Mouse (Mus musculus): Measurements from ENCODE around the gene Wt1. TPM values are rescaled to one million over a fixed set of nuclear protein-coding genes. Genes with fewer than 3 reads are reported as not detected.
A peak's percentile ranks its signal among the peaks of the same experiment; 100 is the strongest.

The Wt1 gene
- polyA plus RNA-seq, 1 experiment from 2014 or later = 124 TPM

GRCm38 (mm10) chr2:105206563-105207174 is 80.3 kb downstream of the Wt1 start:
- Histone ChIP-seq H3K9me3 (ENCODE audit: low read length) (no peaks in the 10 kb centered on the region), H3K27ac (ENCODE audit: low read length) (peak overlapping the region; percentile 63; the same call in 1 of the 2 replicates), H3K4me1 (ENCODE audit: insufficient read depth, low read length) (peaks cover 14% of the 10 kb centered on the region), H3K9ac (replicated peaks; ENCODE audit: low read length) (no peak overlapping the region), H3K4me2 (replicated peaks; ENCODE audit: low read depth, low read length) (no peak overlapping the region), H3K27me3 (ENCODE audit: insufficient read depth, low read length) (no peaks in the 10 kb centered on the region), H3K4me3 (ENCODE audit: low read length) (no peak overlapping the region), H3K36me3 (ENCODE audit: insufficient read depth, low read length) (no peaks in the 10 kb centered on the region)
- ATAC-seq (ENCODE audit: low FRiP score, low TSS enrichment) = peak; percentile 92
- WGBS = 13% methylated on average over 9 of the region's 9 CpGs

DNA sequence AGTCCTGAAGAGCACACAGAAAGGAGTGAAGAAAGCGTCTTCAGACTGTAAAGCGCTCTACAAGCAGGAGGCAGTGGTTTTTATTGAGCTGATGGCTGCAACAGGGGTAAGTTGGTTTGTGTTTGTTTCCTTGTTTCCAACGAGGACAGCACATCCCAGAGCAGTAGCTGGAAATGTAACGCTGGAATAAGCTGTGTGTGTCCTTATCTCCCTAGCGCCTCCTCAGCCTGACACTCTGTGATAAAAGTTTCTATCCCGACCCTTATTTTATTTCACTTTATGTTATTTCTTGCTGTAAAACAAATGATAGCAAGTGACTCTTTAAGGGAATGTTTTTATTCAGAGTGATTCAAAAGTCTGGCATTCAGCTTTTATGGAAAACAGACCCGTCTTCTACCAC is 86.5 kb downstream of the Wt1 start:
- Histone ChIP-seq H3K27me3 (ENCODE audit: insufficient read depth, low read length) (no peaks in the 10 kb centered on the region), H3K4me3 (ENCODE audit: low read length) (no peak overlapping the region), H3K4me2 (replicated peaks; ENCODE audit: low read depth, low read length) (no peak overlapping the region), H3K27ac (ENCODE audit: low read length) (no peak overlapping the region), H3K4me1 (ENCODE audit: insufficient read depth, low read length) (peaks cover 11% of the 10 kb centered on the region), H3K9me3 (ENCODE audit: low read length) (no peaks in the 10 kb centered on the region), H3K36me3 (ENCODE audit: insufficient read depth, low read length) (no peaks in the 10 kb centered on the region), H3K9ac (replicated peaks; ENCODE audit: low read length) (no peak overlapping the region)
- WGBS = 65% methylated on average over 7 of the region's 7 CpGs
- no peak for ATAC-seq (ENCODE audit: low FRiP score, low TSS enrichment)

DNA sequence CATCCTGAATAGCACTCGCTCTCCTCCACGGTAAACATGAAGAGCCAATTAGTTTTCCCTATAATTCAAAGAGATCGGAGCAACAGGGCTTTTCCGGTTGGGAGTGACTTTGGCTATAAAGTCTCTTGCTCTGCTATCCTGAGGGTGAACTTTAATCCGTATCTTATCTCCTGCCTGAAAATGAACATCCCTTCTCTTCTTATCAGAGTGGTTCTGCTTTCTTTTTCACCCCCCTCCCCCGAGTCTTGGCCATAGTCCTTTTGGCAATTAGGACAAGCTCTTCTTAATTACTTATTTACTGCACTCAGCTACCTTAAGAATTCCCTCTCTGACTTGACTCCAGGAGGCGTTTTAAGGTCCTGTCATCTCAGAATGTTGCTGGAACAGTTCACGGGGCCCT is 89.6 kb downstream of the Wt1 start:
- 15% methylated on average over 8 of the region's 8 CpGs for WGBS
- Histone ChIP-seq H3K9ac (replicated peaks; ENCODE audit: low read length) (no peak overlapping the region), H3K27ac (ENCODE audit: low read length) (no peak overlapping the region), H3K4me3 (ENCODE audit: low read length) (no peak overlapping the region), H3K9me3 (ENCODE audit: low read length) (no peaks in the 10 kb centered on the region), H3K4me2 (replicated peaks; ENCODE audit: low read depth, low read length) (no peak overlapping the region), H3K27me3 (ENCODE audit: insufficient read depth, low read length) (no peaks in the 10 kb centered on the region), H3K4me1 (ENCODE audit: insufficient read depth, low read length) (peaks cover 12% of the 10 kb centered on the region), H3K36me3 (ENCODE audit: insufficient read depth, low read length) (no peaks in the 10 kb centered on the region)
- ATAC-seq (ENCODE audit: low FRiP score, low TSS enrichment) = no peak

- Histone ChIP-seq H3K9me3 (ENCODE audit: low read length) (no peaks in the 10 kb centered on the region), H3K27ac (ENCODE audit: low read length) (no peak overlapping the region), H3K4me2 (replicated peaks; ENCODE audit: low read depth, low read length) (no peak overlapping the region), H3K36me3 (ENCODE audit: insufficient read depth, low read length) (no peaks in the 10 kb centered on the region), H3K27me3 (ENCODE audit: insufficient read depth, low read length) (no peaks in the 10 kb centered on the region), H3K4me3 (ENCODE audit: low read length) (no peak overlapping the region), H3K4me1 (ENCODE audit: insufficient read depth, low read length) (peaks cover 24% of the 10 kb centered on the region), H3K9ac (replicated peaks; ENCODE audit: low read length) (no peak overlapping the region)
- no peak for ATAC-seq (ENCODE audit: low FRiP score, low TSS enrichment)
- 91% methylated on average over 5 of the region's 5 CpGs for WGBS
Observed at GRCm38 (mm10) chr2:105219229-105219628, 92.9 kb downstream of the Wt1 start.

GRCm38 (mm10) chr2:105219664-105220063 is 93.3 kb downstream of the Wt1 start:
- no peaks in the 10 kb centered on the region for H3K36me3 ChIP-seq (ENCODE audit: insufficient read depth, low read length)
- no peak overlapping the region for H3K9ac ChIP-seq (replicated peaks; ENCODE audit: low read length)
- H3K27me3 ChIP-seq (ENCODE audit: insufficient read depth, low read length) = no peaks in the 10 kb centered on the region
- no peaks in the 10 kb centered on the region for H3K9me3 ChIP-seq (ENCODE audit: low read length)
- no peak for ATAC-seq (ENCODE audit: low FRiP score, low TSS enrichment)
- WGBS = 59% methylated on average over 8 of the region's 8 CpGs
- no peak overlapping the region for H3K4me3 ChIP-seq (ENCODE audit: low read length)
- H3K27ac ChIP-seq (ENCODE audit: low read length) = no peak overlapping the region
- H3K4me2 ChIP-seq (replicated peaks; ENCODE audit: low read depth, low read length) = no peak overlapping the region
- H3K4me1 ChIP-seq (ENCODE audit: insufficient read depth, low read length) = peaks cover 29% of the 10 kb centered on the region

GRCm38 (mm10) chr2:105220738-105221303 is 94.5 kb downstream of the Wt1 start:
- Histone ChIP-seq H3K27ac (ENCODE audit: low read length) (no peak overlapping the region), H3K36me3 (ENCODE audit: insufficient read depth, low read length) (no peaks in the 10 kb centered on the region), H3K4me3 (ENCODE audit: low read length) (no peak overlapping the region), H3K4me1 (ENCODE audit: insufficient read depth, low read length) (peaks cover 33% of the 10 kb centered on the region), H3K9ac (replicated peaks; ENCODE audit: low read length) (no peak overlapping the region), H3K4me2 (replicated peaks; ENCODE audit: low read depth, low read length) (no peak overlapping the region), H3K27me3 (ENCODE audit: insufficient read depth, low read length) (no peaks in the 10 kb centered on the region; the same call in 1 of the 2 replicates), H3K9me3 (ENCODE audit: low read length) (no peaks in the 10 kb centered on the region)
- no peak for ATAC-seq (ENCODE audit: low FRiP score, low TSS enrichment)
- 37% methylated on average over 9 of the region's 9 CpGs for WGBS

Other genes with a start within 250 kb of the Wt1 start
- gene Eif3m, start 109.4 kb upstream of the Wt1 start, polyA plus RNA-seq (2015; fragmentation: Nextera tagmentation; extraction: Ambion mirVana) = 332 and 352 TPM in 2 replicates
- gene Gm11060, start 34.5 kb upstream of the Wt1 start, polyA plus RNA-seq (2015; fragmentation: Nextera tagmentation; extraction: Ambion mirVana) = not detected in 2 replicates
- 4.0 and 4.1 TPM in 2 replicates for gene Them7, start 97.8 kb downstream of the Wt1 start, polyA plus RNA-seq (2015; fragmentation: Nextera tagmentation; extraction: Ambion mirVana)